Mouse (Mus musculus) lung, postnatal 25 days (tissue): Measurements from ENCODE around the gene Atp13a1.

ENCODE experiments used
- DNase-seq: peaks from one replicate; pipeline ENCODE4 v3.0.0; 2022; ENCODE audit warnings: low spot score

Gene Atp13a1

GRCm38 (mm10) chr8:69799946-69800345 lies 9.0 kb downstream of the Atp13a1 start:
- DNase-seq: no peak

- no peak for DNase-seq
Measured at GRCm38 (mm10) chr8:69801796-69802195, 10.8 kb downstream of the Atp13a1 start.

GRCm38 (mm10) chr8:69802216-69802615 lies 11.3 kb downstream of the Atp13a1 start:
- DNase-seq: no peak

GRCm38 (mm10) chr8:69803366-69803765 lies 12.4 kb downstream of the Atp13a1 start:
- no peak for DNase-seq

- DNase-seq: no peak
Measured at GRCm38 (mm10) chr8:69804537-69804936, 13.6 kb downstream of the Atp13a1 start.

GRCm38 (mm10) chr8:69805086-69805485 lies 14.1 kb downstream of the Atp13a1 start:
- no peak for DNase-seq

- no peak for DNase-seq
Measured at GRCm38 (mm10) chr8:69805491-69805890, 14.5 kb downstream of the Atp13a1 start.

GRCm38 (mm10) chr8:69807236-69807635 lies 16.3 kb downstream of the Atp13a1 start:
- no peak for DNase-seq

GRCm38 (mm10) chr8:69808094-69808863 lies 17.3 kb downstream of the Atp13a1 start, which contains the start of gene Gmip:
TSS of gene Gmip (plus strand) at chr8:69808679.
- peak; percentile 86 for DNase-seq

GRCm38 (mm10) chr8:69808864-69809403 lies 18.0 kb downstream of the Atp13a1 start:
- no peak for DNase-seq

- no peak for DNase-seq
Measured at GRCm38 (mm10) chr8:69809820-69810219, 18.9 kb downstream of the Atp13a1 start.

GRCm38 (mm10) chr8:69814881-69815280 lies 23.9 kb downstream of the Atp13a1 start:
- no peak for DNase-seq

GRCm38 (mm10) chr8:69815396-69815795 lies 24.4 kb downstream of the Atp13a1 start:
- no peak for DNase-seq

- no peak for DNase-seq
Measured at GRCm38 (mm10) chr8:69820466-69820865, 29.5 kb downstream of the Atp13a1 start.

GRCm38 (mm10) chr8:69821971-69822385 lies 31.0 kb downstream of the Atp13a1 start:
- no peak for DNase-seq

- peak; percentile 76 for DNase-seq
Measured at GRCm38 (mm10) chr8:69822386-69823191, 31.6 kb downstream of the Atp13a1 start, which contains the start of gene Lpar2. TSS of gene Lpar2 (plus strand) at chr8:69822429.

GRCm38 (mm10) chr8:69826371-69826770 lies 35.4 kb downstream of the Atp13a1 start:
- DNase-seq: no peak

- DNase-seq: peak; percentile 86
Measured at GRCm38 (mm10) chr8:69832298-69832853, 41.4 kb downstream of the Atp13a1 start, which contains the start of gene Pbx4. TSS of gene Pbx4 (plus strand) at chr8:69832491.

- DNase-seq: no peak
Measured at GRCm38 (mm10) chr8:69837057-69837682, 46.2 kb downstream of the Atp13a1 start.

- no peak for DNase-seq
Measured at GRCm38 (mm10) chr8:69847167-69848065, 56.5 kb downstream of the Atp13a1 start.

- peak; percentile 79 for DNase-seq
Measured at GRCm38 (mm10) chr8:69848951-69849350, 58.0 kb downstream of the Atp13a1 start.
